Mouse (Mus musculus) kidney, embryonic 16.5 days (tissue): ENCODE results near the gene Nxpe4. TPM values are rescaled to one million over a fixed set of nuclear protein-coding genes. Genes with fewer than 3 reads are reported as not detected.
"Not testable (repeated sequence)": the region's sequence is repeated elsewhere in the genome, so short reads cannot be mapped to it uniquely, and the experiment has no call there.

Experiments used
- ATAC-seq: fragments of 200-750 bp; cut with Nextera tagmentation; 2 replicates; pipeline ENCODE4 v1.8.0; 2017; ENCODE audit warnings: moderate TSS enrichment; ENCODE audit not compliant: low FRiP score, low TSS enrichment
- H3K27ac ChIP-seq: fragments of 300-500 bp; sonication (generic); 2 replicates; pipeline ENCODE4 v1.5.1; 2014; ENCODE audit warnings: low read length
- H3K27me3 ChIP-seq: fragments of 300-500 bp; sonication (generic); 2 replicates; pipeline ENCODE4 v1.6.1; 2014; ENCODE audit warnings: low read length, control low read depth, mixed read lengths; ENCODE audit not compliant: insufficient read depth
- H3K36me3 ChIP-seq: fragments of 300-500 bp; sonication (generic); 2 replicates; pipeline ENCODE4 v1.6.1; 2014; ENCODE audit warnings: low read length, control low read depth, mixed read lengths; ENCODE audit not compliant: insufficient read depth
- H3K4me1 ChIP-seq: fragments of 300-500 bp; sonication (generic); 2 replicates; pipeline ENCODE4 v1.6.1; 2014; ENCODE audit warnings: low read length, control low read depth, mixed read lengths; ENCODE audit not compliant: insufficient read depth
- H3K4me2 ChIP-seq: fragments of 300-500 bp; sonication (generic); replicated peaks from 2 replicates; pipeline ENCODE4 v1.6.1; 2014; ENCODE audit warnings: low read depth, low read length
- H3K4me3 ChIP-seq: fragments of 300-500 bp; sonication (generic); 2 replicates; pipeline ENCODE4 v1.5.1; 2014; ENCODE audit warnings: mild to moderate bottlenecking, low read length
- H3K9ac ChIP-seq: fragments of 300-500 bp; sonication (generic); replicated peaks from 2 replicates; pipeline ENCODE4 v1.6.1; 2014; ENCODE audit warnings: low read length
- H3K9me3 ChIP-seq: fragments of 300-500 bp; sonication (generic); 2 replicates; pipeline ENCODE4 v1.6.1; 2016; ENCODE audit warnings: low read length, control low read depth
- WGBS: fragments of 180-500 bp; shearing (Covaris S2); extraction: QIAGEN DNeasy Blood & Tissue Kit; methylation state at CpG from one replicate; pipeline ENCODE4 v1.1.7; 2014; 5-methylcytosine and 5-hydroxymethylcytosine counted together
- polyA plus RNA-seq: library from polyadenylated mRNA; unstranded; fragments of >200 nt; fragmentation: Nextera tagmentation; extraction: Ambion mirVana; gene quantifications from 2 replicates; pipeline ENCODE4 v1.2.1, GENCODE M21; 2015

The Nxpe4 gene
- polyA plus RNA-seq, 1 experiment from 2014 or later = 8.1 TPM

- Histone ChIP-seq H3K9ac (no peak overlapping the region), H3K36me3 (no peaks in the 10 kb centered on the region), H3K4me1 (no peaks in the 10 kb centered on the region), H3K4me3 (no peak overlapping the region), H3K27ac (no peak overlapping the region), H3K9me3 (no peaks in the 10 kb centered on the region), H3K4me2 (no peak overlapping the region), H3K27me3 (no peaks in the 10 kb centered on the region)
- no peak for ATAC-seq
- WGBS = 77% methylated on average over 7 of the region's 7 CpGs
Observed at GRCm38 (mm10) chr9:48298983-48299382, 137.2 kb downstream of the Nxpe4 start.

- WGBS = 51% methylated on average over 5 of the region's 5 CpGs
- H3K27ac ChIP-seq, H3K9me3 ChIP-seq, H3K27me3 ChIP-seq, H3K36me3 ChIP-seq, ATAC-seq, H3K9ac ChIP-seq, H3K4me3 ChIP-seq, H3K4me2 ChIP-seq, H3K4me1 ChIP-seq: not testable (repeated sequence)
Observed at GRCm38 (mm10) chr9:48303564-48303963, 141.7 kb downstream of the Nxpe4 start.

- H3K4me3 ChIP-seq = no peak overlapping the region
- H3K4me2 ChIP-seq = no peak overlapping the region
- H3K9me3 ChIP-seq = no peaks in the 10 kb centered on the region
- WGBS = 77% methylated on average over 5 of the region's 5 CpGs
- no peaks in the 10 kb centered on the region for H3K4me1 ChIP-seq
- no peaks in the 10 kb centered on the region for H3K27me3 ChIP-seq
- no peak overlapping the region for H3K9ac ChIP-seq
- no peaks in the 10 kb centered on the region for H3K36me3 ChIP-seq
- no peak overlapping the region for H3K27ac ChIP-seq
- no peak for ATAC-seq
Observed at GRCm38 (mm10) chr9:48311241-48311640, 149.4 kb downstream of the Nxpe4 start.

- Histone ChIP-seq H3K4me3 (peak overlapping the region; percentile 10; the same call in 1 of the 2 replicates), H3K4me2 (no peak overlapping the region), H3K4me1 (no peaks in the 10 kb centered on the region), H3K36me3 (no peaks in the 10 kb centered on the region), H3K9me3 (no peaks in the 10 kb centered on the region), H3K27me3 (no peaks in the 10 kb centered on the region), H3K27ac (peak overlapping the region; percentile 71), H3K9ac (no peak overlapping the region)
- 51% methylated on average over 3 of the region's 3 CpGs for WGBS
- ATAC-seq = no peak
Observed at GRCm38 (mm10) chr9:48314194-48314593, 152.4 kb downstream of the Nxpe4 start.

GRCm38 (mm10) chr9:48315825-48316224, 154.0 kb downstream of the Nxpe4 start:
- H3K36me3 ChIP-seq = no peaks in the 10 kb centered on the region
- no peak overlapping the region for H3K4me3 ChIP-seq
- no peak overlapping the region for H3K27ac ChIP-seq
- no peak overlapping the region for H3K4me2 ChIP-seq
- WGBS = 73% methylated on average over 1 of the region's 1 CpGs
- no peaks in the 10 kb centered on the region for H3K9me3 ChIP-seq
- no peaks in the 10 kb centered on the region for H3K4me1 ChIP-seq
- H3K27me3 ChIP-seq = no peaks in the 10 kb centered on the region
- no peak for ATAC-seq
- no peak overlapping the region for H3K9ac ChIP-seq

- Histone ChIP-seq H3K4me1 (no peaks in the 10 kb centered on the region), H3K9ac (no peak overlapping the region), H3K27me3 (no peaks in the 10 kb centered on the region), H3K4me3 (no peak overlapping the region), H3K27ac (no peak overlapping the region), H3K36me3 (no peaks in the 10 kb centered on the region), H3K9me3 (no peaks in the 10 kb centered on the region), H3K4me2 (no peak overlapping the region)
- WGBS = 88% methylated on average over 9 of the region's 9 CpGs
- ATAC-seq = no peak
Observed at GRCm38 (mm10) chr9:48326338-48326737, 164.5 kb downstream of the Nxpe4 start.

- 88% methylated on average over 7 of the region's 7 CpGs for WGBS
- Histone ChIP-seq H3K4me2 (no peak overlapping the region), H3K4me1 (no peaks in the 10 kb centered on the region), H3K27ac (no peak overlapping the region), H3K9ac (no peak overlapping the region), H3K4me3 (no peak overlapping the region), H3K9me3 (no peaks in the 10 kb centered on the region), H3K27me3 (no peaks in the 10 kb centered on the region), H3K36me3 (no peaks in the 10 kb centered on the region)
- no peak for ATAC-seq
Observed at GRCm38 (mm10) chr9:48329597-48329996, 167.8 kb downstream of the Nxpe4 start.

GRCm38 (mm10) chr9:48338783-48339455, 177.1 kb downstream of the Nxpe4 start:
- WGBS = 75% methylated on average over 4 of the region's 4 CpGs
- Histone ChIP-seq H3K9ac (no peak overlapping the region), H3K27me3 (no peaks in the 10 kb centered on the region), H3K4me2 (no peak overlapping the region), H3K4me1 (0 out of 2 replicates have a peak, but pooled peaks cover 3% of the 10 kb centered on the region), H3K27ac (no peak overlapping the region), H3K9me3 (no peaks in the 10 kb centered on the region), H3K4me3 (no peak overlapping the region), H3K36me3 (no peaks in the 10 kb centered on the region)
- ATAC-seq = no peak

- Histone ChIP-seq H3K27me3 (no peaks in the 10 kb centered on the region), H3K4me1 (0 out of 2 replicates have a peak, but pooled peaks cover 3% of the 10 kb centered on the region), H3K4me2 (no peak overlapping the region), H3K36me3 (no peaks in the 10 kb centered on the region), H3K27ac (no peak overlapping the region; the same call in 1 of the 2 replicates), H3K9me3 (no peaks in the 10 kb centered on the region), H3K4me3 (no peak overlapping the region), H3K9ac (no peak overlapping the region)
- WGBS = 64% methylated on average over 5 of the region's 5 CpGs
- ATAC-seq = no peak
Observed at GRCm38 (mm10) chr9:48339563-48339962, 177.7 kb downstream of the Nxpe4 start.

GRCm38 (mm10) chr9:48340708-48341380, 179.0 kb downstream of the Nxpe4 start:
- 0 out of 2 replicates have a peak, but pooled peaks cover 3% of the 10 kb centered on the region for H3K4me1 ChIP-seq
- H3K9me3 ChIP-seq = no peaks in the 10 kb centered on the region
- H3K27ac ChIP-seq = no peak overlapping the region
- H3K27me3 ChIP-seq = no peaks in the 10 kb centered on the region
- H3K4me2 ChIP-seq = no peak overlapping the region
- no peak overlapping the region for H3K9ac ChIP-seq
- no peak overlapping the region for H3K4me3 ChIP-seq
- ATAC-seq = 0 out of 2 replicates have a peak, but pooled peaks have one; percentile 42
- 68% methylated on average over 10 of the region's 10 CpGs for WGBS
- no peaks in the 10 kb centered on the region for H3K36me3 ChIP-seq
